Mouse (Mus musculus): ENCODE data around the gene Irak4.
A peak's percentile ranks its signal among the peaks of the same experiment; 100 is the strongest.

Irak4 gene

GRCm38 (mm10) chr15:94564909-94565308 lies 21.5 kb downstream of the Irak4 start:
- DNase-seq, result no peak

DNA sequence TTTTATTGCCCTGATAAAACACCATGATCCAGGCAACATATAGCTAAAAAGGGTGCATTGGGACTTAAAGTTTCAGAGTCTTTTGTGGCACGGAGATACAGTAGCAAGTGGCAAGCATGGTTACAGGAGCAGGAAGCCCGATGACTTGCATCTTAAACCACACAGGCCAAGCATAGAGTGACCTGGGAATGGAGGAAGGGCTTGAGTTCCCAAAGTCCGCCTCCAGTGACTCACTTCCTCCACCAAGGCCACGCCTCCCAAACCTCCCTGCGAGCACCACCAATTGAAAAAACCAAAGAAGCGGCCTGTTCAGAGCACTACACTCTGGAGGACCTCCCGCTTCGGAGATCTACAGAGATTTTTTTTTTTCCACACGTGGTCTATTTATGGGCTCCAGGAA lies 22.4 kb downstream of the Irak4 start:
- no peak for DNase-seq

DNA sequence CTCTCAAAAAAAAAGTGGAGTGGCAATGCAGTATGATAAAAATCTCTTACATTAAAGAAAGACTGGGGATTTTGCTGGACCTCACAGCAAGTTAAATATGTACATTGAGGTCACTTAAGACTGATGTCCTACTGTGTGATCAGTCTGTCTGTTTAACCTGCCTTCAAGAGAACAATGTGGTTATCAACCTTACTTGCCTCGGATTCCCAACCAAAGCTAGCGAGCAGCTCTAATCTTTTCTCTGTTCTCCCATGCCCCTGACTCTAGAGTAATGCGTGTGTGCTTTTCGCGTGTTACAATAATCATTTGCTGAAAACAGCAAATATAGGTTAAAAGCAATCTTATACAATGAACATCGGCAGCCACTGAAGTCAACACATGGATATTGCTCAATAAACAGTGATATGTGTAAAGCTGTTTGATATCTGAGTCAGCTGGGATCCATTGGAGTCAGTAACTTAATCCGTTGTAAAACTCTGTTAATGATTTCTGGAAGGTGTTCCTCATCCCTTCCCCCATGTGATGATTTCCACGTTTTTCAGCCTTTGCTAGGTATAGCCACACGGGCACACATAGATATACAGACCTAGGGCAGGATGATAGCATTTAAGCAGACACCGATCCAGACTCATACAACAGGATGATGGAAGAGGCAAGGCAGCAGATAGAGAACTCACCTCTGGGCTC lies 25.2 kb downstream of the Irak4 start:
- DNase-seq, result no peak

DNA sequence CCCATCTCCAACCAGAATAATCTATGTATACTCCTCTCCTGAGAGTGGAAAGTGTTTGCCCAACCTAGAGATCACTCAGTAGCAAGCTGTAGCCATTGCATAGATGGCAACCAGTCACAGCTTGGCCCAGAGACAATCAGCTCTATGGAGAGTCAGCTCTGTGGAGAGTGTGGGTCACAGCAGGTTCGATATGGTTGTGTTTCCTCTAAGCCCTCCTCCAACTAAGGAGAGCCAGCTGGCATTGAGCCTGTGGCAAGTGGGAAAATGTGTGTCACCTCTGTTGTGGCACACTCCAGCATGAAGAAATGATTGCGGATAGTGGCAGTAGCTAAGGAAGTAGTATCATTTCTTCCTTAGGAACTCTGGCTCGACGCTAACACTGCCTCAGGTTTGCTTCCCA lies 28.1 kb downstream of the Irak4 start:
- no peak for DNase-seq

DNA sequence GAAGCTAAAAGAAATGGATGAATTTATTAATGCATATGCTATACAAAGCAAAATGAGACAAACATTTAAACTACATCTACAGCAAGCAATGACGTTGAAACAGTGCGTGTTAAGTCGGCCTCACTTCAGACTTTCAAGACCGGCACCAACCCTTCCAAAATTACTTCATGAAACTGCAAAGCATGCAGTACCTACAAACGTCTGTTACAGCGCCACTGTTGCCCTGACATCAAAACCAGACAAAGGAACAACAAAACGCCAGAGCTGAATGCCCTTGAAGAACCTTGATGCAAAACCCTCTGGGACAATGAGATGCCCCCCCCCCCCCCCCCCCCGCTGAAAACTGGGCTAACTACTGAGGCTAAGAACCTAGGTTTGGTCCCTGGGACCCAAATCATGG lies 29.3 kb downstream of the Irak4 start:
- DNase-seq, result no peak

- DNase-seq, result no peak
Measured at GRCm38 (mm10) chr15:94574566-94575268, 31.3 kb downstream of the Irak4 start.

DNA sequence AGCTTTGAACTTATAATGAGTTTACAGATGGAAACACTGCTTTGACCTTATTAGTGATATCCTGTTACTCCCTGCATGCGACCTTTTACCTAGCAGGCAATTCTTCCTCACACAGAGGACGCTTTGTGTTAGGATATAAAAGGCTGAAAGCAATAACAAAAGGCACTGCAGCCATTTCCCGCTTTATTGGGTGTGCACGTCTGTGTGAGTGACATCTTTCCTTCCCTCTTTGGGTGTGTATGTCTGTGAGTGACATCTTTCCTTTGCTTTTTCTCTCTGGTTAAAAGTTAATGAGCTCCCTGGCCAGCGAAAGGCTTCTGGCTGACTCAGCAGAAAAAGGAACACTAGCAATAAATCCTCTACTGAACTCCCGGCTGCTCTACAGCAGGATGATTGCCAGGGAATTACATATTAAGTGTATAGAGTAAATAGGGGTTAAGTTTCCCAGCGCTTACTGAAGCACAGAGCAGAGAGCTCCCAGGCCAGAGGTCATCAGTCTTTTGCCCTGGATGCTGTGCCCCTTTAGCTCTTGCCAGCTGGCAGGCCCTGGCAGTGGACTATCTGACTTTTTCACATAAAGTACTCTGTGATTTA lies 38.7 kb downstream of the Irak4 start:
- peak; percentile 45 to 77 for DNase-seq

GRCm38 (mm10) chr15:94583153-94583552 lies 39.7 kb downstream of the Irak4 start:
- no peak for DNase-seq

- DNase-seq, result no peak
Measured at GRCm38 (mm10) chr15:94584738-94585137, 41.3 kb downstream of the Irak4 start.

DNA sequence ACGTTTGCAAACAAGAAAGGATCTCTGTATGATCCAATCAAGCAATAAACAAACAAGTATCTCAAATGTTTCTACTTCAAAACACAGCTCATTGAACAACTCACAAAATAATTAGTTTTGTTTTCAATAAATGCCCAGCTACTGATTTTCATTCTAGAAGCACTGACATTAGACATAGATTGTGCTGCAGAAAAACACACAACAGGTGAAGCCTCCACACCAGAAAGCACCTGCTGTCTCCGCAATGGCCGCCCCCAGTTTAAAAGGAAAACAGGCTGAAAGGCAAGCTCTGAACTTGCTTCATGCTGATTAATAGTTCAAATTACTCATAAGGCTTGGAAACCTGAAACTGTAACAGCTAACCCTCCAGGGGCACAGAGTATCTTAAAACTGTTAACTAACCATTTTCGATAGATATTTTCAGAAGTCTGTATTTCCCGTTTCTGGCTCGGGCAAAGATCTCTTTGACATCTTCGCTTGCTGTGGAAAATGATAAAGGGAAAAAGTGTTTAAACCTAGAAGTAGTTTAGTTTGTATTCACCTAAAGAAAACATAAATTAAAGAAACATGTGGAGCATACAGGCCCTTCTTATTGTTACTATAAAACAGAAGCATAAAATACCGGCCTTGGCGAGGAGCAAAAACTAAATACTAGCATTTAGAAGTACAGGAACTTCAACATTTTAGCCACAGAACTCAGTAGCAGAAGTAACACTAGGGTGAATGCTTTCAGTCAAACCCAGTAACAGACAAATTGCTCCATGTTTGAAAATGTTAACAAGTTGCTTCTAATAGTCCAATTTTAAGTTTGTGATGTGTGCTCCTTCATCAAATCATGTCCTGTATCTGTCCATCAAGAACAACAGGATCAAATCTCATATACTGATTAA lies 44.6 kb downstream of the Irak4 start:
- no peak for DNase-seq

GRCm38 (mm10) chr15:94589219-94590075 lies 46.0 kb downstream of the Irak4 start, which contains the start of gene Twf1:
Gene Twf1 (minus strand): TSS chr15:94589889.
- DNase-seq, result peak; percentile 99 to 100

DNA sequence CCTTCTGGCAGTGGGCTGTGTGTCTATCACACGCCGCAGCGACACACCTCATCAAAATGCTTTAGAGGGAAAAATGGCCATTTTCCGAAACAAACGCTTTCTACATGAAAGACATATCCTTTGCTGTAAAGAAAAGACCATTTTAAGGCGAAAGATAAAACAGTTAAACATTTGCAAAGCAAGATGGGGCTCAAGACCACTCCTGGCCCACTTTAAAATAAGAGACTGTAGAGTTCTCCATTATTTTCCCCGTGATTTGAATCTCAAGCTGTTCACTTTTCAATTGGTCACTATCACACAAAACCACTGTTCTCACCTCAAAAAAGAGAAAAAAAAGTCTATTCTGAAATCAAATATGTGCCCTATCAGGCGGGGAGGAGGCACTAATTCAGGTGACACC lies 46.6 kb downstream of the Irak4 start:
- no peak for DNase-seq

GRCm38 (mm10) chr15:94591356-94591755 lies 47.9 kb downstream of the Irak4 start:
- no peak for DNase-seq

DNA sequence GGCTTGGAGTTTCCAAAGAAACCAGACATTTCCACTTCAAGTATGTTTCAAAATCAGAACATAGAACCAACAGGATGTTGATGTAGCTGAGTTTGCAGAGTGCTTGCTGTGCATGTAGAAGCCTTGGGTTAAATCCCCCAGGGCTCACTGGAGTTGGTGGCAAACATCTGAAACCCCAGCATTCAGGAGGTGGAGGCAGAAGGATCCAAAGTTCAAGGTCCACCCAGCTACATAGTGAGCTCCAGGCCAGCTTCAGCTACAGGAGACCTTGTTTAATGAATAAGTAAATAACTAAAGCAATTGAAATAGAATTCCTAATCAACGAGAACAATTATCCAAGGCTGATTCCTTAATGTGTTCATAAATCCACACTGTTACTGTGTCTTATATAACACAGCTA lies 50.1 kb downstream of the Irak4 start:
- DNase-seq, result peak; percentile 61 to 83

DNA sequence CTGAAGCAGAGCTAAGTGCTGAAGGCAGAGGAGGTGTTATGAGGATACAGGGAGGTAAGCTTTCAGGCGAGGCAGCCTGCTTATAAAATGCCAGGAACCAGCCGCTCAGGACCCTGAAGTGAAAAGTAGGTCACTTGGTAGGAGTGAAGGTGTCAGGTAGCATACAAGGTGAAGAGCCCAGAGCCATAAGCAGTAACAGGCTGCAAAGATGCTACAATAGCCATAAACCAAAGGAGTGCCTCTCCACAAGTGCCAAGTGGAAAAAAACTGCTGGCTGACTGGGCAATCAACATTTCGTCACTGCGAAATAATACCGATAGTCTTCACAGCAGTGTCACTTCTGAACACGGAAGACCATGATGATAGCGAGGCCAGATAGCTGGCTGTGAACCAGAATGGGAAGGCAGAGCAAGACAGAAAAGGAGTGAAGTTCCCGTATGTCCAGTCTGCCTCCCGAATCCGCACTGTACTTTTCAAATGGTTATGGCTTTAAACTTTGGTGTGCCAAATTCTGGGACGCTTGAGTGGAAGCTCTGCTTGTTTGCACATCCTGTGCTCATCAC lies 56.8 kb downstream of the Irak4 start:
- DNase-seq, result no peak

DNA sequence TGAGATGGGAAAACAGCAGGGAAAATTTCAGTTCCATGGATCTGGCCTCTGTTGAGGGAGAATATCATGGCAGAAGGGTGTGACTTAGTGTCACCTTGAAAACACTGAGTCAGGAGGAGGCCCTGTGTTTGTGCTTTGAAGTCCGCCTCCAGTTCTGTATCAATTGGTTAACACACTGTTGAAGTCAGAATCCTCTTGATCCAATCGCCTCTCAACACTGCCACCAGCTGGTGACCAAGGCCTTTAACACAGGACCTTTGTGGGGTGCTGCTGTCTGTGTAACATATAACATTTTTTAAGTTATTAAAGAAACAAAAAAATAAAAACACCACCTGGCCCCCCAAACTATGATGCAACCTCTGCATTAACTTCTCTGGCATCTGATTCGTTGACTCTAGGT lies 57.9 kb downstream of the Irak4 start:
- peak; percentile 75 to 81 for DNase-seq

DNA sequence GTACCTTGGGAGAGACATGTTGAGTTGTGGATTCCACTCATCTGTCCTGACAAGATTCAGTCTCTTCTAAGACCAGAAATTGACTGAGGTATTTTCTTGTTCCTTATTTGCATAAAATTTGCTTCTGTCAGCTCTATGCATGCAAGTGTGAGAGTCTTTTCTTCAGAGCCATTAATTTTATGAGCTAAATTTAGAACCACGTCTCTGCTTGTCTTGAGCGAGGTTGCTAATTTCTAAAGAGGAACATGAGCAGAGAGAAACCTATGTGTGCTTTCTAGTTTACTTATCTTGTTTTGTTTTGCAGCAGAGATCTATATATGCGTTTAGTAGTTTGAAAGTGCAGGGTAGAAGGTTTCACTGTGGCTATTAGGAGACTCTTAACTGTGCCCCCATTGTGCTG lies 59.0 kb downstream of the Irak4 start:
- DNase-seq, result no peak

GRCm38 (mm10) chr15:94607768-94608167 lies 64.3 kb downstream of the Irak4 start:
- no peak for DNase-seq

GRCm38 (mm10) chr15:94616036-94616435 lies 72.6 kb downstream of the Irak4 start:
- no peak for DNase-seq

DNA sequence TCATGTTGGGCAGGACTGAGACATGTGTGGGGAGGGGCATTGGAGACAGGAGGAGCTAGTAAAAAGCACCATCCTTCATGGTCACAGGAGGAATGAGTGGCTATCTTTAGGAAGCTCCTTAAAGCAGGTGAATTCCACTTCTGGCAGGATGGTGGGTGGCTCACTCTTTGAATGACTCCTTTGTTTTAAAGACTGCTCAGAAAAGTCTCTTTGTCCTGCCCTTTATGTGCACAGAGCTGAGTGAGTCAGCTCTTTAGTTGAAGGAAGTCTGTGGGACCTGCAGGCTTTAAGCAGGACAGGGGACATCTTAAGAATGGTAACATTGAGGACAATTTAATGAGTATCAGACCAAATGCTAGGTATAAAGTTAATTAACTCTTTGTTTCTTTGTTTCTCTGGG lies 77.5 kb downstream of the Irak4 start:
- no peak for DNase-seq

GRCm38 (mm10) chr15:94628463-94628829 lies 85.0 kb downstream of the Irak4 start:
- DNase-seq, result no peak

Data from kidney, postnatal 25 days (tissue).